Mouse (Mus musculus): Measurements from ENCODE around the gene Six6.

Gene Six6

DNA sequence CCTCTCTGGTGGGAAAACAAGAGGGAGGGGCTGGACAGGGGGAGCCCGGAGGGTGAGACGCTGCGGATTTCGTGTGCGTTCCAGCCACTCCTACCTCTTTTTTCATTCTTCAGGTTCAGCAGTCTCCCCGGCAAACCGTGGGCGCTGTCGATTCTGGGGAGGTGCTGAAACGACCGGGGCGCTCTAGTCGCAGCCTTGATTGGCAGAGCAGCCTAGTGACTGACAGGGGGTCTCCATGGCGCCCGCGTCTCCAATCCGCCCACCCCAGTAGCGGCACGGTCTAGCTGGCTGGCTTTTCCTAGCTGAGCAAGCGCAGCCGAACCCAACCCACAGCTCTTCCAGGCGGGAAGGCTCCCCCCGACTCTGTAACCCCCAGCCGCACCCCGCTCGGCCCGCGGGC lies at the start of gene Six6:
TSS of gene Six6 (plus strand) at position 277 of the 400 bp plus-strand sequence.
- no peak for DNase-seq

DNA sequence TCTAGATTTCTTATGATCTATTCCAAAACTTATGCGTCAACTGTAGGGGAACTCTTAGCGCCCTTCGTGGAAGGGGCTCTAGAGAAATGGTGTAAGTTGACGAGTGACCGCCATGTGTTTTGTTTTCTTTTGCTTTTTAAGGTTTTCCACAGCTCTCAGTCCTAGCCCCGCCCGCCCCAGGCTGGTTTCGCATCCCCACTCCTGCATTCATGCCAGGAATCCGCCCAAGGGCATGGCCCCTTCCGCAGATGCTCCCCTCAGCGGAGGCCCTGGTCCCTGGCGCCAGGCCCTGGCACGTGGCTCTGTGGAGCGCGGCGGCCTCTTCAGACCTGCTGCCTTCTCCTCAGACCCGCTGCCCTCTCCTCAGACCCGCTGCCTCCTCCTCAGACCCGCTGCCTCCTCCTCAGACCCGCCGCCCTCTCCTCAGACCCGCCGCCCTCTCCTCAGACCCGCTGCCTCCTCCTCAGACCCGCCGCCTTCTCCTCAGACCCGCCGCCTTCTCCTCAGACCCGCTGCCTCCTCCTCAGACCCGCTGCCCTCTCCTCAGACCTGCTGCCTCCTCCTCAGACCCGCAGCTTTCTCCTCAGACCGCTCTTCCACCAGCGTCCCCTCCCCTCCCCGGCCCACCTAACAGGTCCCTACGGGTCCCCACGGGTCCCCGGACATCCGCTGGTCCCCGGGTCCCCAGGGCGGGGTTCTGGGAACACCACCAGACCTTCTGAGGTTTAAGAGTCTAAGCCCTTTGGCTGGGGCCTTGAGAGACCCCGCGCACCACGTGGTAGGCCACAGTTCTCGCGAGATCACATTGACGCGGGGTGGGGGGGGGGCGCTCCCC lies 22.3 kb upstream of the Six6 start:
- DNase-seq = no peak

DNA sequence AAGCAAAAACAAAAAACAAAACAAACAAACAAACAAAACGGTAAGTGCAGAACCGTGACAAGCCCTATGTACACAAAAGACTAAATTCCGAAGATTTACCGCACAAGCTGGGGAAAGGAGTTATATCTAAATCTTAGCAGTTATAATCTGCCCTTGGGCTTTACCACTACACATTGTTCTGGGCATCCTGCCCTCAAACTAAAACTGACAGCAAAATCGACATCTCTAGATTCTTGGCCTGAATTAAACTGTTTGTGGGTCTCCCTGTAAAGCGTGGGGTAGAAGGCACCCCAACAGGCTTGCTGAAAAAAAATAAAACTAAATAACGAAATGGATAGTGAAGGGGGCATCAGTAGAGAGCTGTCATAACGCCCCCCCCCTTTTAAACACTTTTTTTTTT lies 2.9 kb upstream of the Six6 start:
- no peak for DNase-seq

DNA sequence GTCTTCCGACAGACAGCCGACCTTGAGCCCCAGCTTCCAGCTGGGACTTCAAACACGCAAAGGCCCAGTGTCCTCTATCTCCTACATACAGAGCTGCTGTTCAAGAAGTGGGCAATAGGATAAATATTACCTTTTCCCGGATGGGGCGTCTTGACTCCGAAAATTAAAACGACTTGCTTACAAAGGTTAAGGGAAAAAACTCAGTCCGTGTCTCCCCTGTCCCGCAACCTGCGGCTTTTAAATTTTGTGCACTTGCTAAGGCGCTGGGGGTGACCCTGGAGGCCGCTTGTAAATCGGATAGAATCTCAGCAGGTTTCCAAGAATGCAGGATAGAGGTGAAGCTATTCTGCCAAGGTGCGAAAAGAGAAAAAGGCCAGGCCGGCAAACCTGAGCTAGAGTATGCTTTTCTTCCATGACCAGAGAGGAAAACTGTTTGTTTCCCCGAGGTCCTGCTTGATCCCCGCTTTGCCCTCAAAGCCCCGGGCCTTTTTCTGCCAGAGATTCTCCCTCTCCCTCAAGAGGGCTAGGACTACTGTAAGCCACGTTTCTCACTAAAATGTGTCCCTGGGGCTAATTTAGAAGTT lies 2.1 kb upstream of the Six6 start:
- DNase-seq = no peak

DNA sequence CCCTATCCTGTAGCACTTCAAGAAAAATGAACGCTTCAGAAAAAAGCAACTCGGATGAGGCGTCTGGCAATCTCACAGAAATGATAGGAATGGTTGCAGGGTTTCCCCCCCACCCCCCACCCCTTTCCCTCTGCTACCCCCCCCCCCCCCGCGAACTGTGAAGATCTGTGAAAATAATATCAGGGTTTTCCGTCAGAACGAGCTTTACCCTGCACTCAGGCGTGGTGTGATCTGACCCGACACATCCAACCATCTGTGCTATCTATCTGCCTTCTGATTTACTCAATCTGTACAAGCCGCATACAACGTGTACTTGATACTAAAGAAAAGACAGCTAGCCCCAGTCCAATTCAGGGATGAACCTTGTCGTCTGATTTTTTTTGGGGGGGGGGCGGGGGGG lies 1.5 kb upstream of the Six6 start:
- no peak for DNase-seq

DNA sequence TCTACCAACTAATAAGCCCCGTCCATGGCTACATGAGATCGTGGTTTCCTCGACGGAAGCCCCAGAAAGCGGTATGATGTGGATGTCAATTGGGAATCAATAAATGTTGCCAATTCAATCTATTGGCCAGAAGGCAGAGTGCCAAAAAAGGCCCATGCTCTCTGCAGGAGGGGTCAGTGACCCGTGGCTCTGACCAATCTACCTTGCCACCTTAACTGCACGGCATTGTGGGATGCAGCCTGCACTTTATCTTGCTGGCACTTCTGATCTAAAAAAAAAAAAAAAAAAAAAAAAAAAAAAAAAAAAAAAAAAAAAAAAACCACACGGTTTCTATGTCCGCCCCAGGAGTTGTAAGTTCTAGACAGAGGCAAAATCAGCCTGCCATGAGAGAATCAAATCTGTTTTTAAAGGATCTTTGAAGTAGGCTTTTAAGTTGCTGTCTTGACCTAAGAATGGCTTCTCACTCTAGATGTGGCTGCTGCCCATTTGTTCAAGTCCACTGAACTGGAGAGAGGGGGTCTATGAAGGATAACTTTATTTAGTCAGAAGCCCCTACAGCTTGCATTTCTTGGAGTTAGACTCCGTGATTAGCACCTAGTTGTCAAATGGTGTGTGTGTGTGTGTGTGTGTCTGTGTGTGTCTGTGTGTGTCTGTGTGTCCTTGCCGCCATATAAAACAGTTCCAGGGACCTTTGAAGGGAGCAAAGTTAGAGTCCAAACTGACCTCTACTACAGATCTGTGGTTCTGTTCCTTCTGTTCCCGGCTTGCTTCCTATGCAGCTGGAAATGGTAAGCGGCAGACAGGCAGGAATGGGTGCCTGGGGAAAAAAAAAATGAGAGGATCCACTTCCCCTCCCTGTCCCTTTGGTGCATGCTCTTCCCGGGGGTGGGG lies 847 bp upstream of the Six6 start:
- no peak for DNase-seq

DNA sequence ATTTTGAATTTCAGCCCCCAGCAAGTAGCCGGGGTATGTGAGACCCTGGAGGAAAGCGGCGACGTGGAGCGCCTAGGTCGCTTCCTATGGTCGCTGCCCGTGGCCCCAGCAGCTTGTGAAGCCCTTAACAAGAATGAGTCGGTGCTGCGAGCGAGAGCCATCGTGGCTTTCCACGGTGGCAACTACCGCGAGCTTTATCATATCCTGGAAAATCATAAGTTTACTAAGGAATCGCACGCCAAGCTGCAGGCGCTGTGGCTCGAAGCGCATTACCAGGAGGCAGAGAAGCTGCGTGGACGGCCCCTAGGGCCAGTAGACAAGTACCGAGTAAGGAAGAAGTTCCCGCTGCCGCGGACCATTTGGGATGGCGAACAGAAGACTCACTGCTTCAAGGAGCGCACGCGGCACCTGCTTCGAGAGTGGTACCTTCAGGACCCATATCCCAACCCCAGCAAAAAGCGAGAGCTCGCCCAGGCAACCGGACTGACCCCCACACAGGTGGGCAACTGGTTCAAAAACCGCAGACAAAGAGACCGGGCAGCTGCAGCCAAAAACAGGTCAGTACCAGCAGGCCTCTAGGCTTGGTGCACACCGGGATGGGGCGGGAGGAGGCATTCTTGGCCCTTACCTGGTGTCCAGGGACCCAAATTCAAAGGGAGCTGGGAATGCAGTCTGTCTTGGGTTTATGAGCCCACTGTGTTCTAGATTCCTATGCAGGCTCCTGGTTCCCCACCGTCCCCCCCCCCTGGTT lies 554 bp downstream of the Six6 start, which contains the start of gene 4930447C04Rik:
TSS of gene 4930447C04Rik (minus strand) at position 704 of the 751 bp plus-strand sequence.
- no peak for DNase-seq

DNA sequence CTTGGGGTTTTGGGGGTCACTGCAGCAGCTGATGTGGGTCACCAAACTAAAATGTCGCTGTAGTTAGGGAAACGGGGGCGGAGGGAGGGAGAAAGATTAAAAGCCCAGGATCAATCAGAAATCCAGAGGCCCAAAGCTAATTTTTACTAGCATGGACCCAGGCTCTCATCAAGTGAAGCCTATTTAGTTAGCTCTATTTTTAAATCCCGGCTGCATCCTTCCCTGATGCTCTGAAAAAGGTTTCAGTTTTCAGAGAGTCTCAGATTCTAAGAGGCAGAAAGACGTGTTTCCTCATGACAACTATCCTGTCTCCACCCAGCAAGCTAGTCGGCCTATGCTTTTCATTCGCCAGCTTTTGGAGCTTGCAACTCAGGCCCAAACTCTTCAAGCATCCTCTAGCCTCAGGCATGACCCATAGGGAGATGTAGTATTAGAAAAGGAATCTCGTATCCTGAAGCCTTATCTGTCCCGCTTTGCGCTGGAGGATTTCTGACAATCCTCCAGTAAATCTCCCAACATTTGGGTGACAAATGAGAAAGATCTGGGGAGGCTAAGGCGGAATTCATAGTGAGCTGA lies 1.2 kb downstream of the Six6 start:
- DNase-seq = no peak

DNA sequence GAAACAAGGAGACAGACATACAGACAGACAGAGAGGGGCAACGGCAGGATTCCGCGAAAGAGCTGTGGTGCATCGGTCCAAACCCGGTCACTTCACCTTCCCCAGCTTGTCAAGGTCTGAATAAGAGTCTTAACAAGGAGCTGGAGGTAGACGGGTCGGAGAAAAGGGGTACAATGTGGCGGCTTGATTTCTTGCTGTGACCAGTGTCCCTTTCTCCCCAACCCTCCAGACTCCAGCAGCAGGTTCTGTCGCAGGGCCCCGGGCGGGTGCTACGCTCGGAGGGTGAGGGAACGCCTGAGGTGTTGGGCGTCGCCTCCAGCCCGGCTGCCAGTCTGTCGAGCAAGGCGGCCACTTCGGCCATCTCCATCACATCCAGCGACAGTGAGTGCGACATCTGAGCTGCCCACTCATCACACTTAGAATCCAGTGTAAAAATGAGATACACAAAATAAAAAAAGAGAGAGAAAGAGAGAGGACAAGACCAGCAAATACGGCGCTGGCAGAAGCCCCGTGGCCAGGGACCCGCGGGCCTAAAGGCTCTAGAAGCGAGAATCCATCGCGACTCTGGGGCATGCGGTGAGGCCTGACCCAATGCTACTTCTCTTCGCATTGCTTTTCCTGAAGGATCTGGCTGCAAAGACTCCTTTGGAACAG lies 1.8 kb downstream of the Six6 start:
- no peak for DNase-seq

DNA sequence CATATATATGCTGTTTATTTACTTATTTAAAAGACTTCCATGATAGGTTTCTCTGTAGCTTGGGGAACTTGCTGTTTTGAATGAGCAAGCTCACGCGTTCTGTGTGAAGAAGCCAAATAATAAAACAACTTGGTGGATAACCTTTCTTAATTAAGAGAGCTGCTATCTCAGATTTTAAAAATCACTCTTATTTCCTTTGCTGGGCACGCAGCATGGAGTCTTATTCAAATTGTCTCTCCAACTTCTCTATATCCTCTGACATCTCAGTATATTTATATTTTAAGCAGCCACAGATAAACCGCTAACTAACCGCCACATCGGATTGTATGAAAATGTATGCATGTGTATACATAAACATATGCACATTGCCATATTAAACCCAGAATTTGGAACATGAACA lies 2.5 kb downstream of the Six6 start:
- no peak for DNase-seq

DNA sequence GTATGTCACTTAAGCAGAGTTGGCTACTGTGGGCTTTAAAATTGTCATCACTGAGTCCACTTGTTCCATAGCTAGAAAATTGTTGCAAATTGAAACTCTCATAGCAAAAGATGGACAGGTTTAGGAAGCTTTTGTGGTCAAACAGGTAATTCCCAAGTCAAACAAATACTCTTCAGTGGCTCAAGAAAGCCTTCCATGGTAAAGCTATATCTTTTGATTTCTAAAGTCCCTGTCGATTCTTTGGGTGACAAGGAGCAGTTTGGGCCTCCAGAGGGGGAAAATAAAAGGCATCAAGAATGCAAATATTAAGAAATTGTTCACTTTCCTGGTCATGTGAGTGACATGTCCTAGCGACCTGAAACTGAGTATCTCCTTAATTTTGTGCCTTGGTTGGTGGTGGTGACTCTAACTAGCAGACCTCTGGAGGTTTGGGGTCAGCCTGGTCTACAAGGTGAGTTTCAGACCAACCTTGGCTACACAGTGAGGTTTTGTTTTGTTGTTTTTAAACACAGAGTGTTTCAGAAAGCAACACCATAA lies 4.0 kb downstream of the Six6 start:
- DNase-seq = no peak

DNA sequence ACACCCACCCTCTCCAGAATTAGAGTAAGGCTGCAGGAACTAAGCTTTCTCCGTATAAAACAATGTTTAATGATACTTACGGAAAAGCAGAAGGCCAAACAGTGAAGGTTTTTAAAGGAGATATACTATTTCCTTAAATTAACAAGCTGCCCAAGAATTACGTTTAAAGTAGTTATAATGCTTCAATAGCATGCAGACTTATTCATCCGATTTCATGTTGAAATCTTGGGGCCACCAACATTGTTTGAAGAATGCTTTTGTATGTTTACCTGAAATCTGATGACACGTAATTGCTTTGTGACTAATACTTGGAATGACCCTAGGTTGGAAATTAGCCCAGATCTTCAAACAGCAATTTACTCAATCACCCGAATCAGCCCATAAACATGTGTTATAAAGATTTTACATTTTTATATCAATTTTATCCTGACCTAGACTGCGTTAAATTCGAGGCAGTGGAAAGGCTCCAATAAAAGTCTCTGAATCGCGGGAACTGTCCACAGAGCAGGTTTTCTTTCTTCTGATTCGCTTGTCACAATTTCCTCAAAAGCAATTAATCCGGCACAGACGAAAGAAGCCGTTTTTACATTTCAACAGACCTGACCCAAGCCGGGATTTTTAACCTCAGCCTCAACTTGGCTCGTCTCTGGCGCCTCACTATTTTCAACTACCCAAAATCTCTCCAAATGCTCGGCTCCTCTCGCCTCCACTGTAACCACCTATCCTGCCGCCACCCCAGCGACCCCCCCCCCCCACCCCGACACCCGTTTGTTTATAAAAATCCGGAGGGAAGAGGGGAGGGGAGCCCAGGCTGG lies 4.9 kb downstream of the Six6 start:
- DNase-seq = no peak

DNA sequence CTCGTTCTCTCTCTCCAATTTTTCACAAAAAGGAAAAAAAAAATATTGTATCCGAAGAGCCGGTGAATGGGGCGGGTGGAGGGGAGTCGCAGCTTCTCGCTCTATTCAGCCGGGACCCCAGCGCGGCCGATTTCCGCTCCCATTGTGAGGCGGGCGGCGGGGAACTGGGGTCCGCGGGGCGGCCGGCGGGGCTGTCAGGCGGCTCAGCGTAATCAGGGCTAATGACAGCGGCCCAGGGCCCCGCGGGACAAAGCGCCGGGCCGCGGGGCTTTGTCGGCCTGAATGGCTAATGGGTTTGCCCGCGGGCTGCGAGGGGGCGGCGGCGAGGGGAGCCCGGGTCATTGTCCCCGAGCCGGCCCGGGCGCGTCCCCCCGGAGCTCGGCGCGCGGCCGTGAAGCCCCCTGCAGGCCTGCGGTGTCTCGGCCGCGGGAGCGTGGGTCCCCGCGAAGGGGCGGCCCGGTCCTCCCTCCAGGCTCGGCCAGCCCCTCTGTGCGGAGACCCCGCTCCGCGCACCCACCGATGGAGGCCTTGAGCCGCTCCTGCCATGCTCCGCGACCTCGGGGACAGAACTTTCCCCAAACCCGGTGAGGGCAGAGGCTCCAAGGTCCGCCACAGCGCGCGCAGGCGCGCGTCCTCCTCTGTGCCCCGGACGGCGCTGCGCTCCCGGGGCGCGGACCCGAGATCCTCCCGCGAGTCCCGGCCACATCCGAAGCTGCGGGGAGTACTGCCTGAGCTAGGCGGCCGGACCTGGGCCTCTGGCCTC lies 5.8 kb downstream of the Six6 start:
- DNase-seq = no peak

DNA sequence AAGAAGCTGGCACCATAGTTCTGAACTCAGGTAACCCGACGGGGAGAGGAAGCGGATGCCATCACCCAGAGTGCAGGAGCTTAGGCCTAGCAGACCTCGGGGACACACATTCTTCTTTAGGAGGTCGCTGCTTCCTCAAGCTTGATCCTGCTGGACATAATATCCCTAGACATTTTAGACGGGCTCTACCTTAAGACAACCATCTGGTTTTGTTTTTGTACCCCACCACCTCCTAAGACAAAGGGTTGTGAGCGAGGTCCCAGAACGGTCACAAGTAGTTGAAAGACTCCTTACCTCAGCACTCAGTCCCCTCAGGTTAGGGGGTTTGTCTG lies 6.3 kb downstream of the Six6 start:
- no peak for DNase-seq

DNA sequence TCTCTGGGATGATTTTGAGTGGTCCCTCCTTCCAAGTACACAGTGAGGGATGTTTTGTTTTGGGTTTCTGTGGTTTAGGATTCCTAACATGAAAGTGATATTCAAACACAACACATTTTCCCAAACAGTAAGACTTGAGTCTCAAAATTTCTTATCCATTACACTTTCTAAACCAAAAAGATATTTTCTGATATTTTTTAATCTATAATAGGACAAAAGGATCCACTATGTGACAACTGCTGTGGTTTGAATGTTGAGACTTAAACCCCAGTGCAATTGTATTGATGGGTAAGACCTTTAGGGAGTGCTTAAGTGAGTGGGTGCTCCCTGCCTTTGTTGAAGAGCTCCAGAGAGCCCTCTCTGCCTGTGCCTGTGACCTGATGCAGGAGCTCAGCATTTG lies 7.1 kb downstream of the Six6 start:
- DNase-seq = no peak

DNA sequence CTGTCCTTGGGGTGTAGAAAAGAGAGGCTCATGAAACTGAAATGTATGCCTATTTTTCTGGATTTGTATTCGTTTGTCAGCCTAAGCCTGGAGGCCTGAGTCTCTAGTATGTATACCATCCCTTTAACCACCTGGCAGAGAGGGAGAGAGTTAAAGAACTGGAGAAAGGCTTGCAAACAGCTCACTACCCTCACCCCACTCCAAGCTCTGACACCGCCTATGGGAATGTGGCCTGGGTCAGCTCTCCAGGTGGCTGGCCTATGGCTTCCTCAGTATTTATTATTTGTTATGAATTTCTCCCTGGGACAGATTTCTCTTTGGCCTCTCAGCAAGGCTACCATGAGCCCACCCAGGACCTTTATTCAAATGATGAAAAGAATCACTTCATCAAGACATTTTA lies 7.6 kb downstream of the Six6 start:
- DNase-seq = no peak

DNA sequence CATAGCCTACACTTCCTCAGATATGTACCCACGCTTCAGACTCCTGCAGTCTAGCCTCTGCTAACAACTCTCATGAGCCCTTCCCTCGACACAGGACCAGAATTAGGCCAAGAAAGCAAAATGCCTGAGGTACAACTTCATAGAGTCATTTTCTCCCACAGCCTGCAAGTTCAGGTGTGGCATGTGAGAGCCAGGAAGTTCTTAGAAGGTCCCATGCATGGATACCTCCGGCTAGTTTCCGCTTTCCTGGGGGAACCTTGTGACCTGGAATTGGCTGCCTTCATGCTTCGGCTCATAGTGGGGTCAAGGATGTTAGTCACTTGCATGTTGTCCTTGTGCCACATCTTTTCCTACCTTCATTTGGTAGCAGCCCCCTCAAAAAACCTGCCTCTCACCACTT lies 13.4 kb downstream of the Six6 start:
- no peak for DNase-seq

DNA sequence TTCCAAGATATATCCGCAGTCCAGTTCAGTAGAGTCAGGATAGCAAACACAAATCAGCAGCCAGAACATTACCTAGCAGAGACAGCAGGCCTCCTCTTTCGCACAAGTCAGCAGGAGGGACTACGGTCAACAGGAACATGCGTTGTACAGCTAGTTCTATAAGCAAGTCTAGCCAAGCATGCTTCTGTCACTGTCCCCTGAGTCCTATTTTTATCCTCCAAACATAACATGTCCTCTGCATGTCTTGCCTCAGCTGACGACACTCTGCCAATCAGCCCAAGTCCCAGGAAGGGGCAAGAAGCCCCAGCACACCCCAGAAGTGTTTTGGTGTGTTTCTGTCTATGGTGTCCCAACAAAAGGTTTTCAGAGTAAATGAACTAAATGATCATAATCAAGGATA lies 14.2 kb downstream of the Six6 start:
- DNase-seq = no peak

DNA sequence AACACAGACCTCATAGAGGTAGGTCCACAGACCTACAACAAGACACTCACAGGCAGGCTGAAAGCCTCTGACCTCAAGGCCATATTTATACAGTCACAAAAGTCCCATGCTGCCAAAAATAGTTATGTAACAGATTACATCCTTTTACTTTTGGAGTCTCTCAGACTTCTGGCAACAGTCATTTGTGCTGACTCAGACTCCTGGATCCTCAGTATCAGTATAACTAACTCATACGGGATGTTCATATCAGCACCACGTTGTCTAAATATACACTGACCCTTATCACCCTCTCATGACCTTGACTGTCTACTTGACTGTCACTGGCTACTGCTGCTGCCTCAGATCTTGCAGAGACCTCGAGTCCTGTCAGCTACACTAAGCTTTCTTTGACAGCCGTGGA lies 15.2 kb downstream of the Six6 start:
- DNase-seq = no peak

DNA sequence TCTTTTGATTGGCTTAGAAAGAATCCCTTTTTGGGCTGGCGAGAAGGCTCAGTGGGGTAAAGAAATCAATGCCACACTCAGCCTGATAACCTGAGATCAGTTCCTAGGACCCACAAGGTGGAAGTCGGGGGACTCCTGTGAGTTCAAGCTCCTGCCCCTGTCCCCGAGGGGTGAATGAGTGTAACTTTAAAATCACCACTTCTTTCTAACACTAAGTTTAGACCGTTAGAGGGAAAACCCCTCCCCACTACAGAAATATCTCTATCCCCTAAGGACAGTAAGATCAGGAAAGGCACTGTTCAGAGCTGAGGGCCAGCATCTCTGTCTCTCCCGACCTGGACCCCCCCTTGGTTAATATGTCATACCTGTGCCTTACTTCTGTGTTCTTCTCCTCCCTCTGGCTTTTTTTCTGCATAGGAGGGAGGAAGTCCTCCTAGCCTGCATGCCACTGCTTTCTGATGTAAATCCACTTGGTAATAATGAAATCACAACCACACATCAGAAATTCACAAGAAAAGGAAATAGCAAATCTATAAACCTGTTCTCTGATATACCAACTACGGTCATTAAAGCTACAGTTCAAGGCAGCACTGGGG lies 18.2 kb downstream of the Six6 start:
- DNase-seq = no peak

Measured in kidney, adult 11 months (tissue).